Mouse (Mus musculus) embryonic facial prominence, embryonic 13.5 days (tissue): ENCODE data around the gene Gse1. TPM values are rescaled to one million over a fixed set of nuclear protein-coding genes. Genes with fewer than 3 reads are reported as not detected.

ENCODE experiments used
- ATAC-seq: fragments of 200-750 bp; cut with Nextera tagmentation; 2 replicates; pipeline ENCODE4 v1.8.0; 2017; ENCODE audit warnings: low read depth; ENCODE audit not compliant: insufficient number of reproducible peaks, insufficient read depth, low FRiP score, low TSS enrichment
- H3K27ac ChIP-seq: fragments of 300-500 bp; sonication (generic); 2 replicates; pipeline ENCODE4 v1.5.1; 2015; ENCODE audit warnings: moderate library complexity, mild to moderate bottlenecking, inconsistent platforms
- H3K27me3 ChIP-seq: fragments of 300-500 bp; sonication (generic); 2 replicates; pipeline ENCODE4 v1.6.1; 2015; ENCODE audit warnings: mild to moderate bottlenecking, inconsistent platforms
- H3K36me3 ChIP-seq: fragments of 300-500 bp; sonication (generic); 2 replicates; pipeline ENCODE4 v1.6.1; 2015; ENCODE audit warnings: mild to moderate bottlenecking, inconsistent platforms
- H3K4me1 ChIP-seq: fragments of 300-500 bp; sonication (generic); 2 replicates; pipeline ENCODE4 v1.6.1; 2015; ENCODE audit warnings: inconsistent platforms
- H3K4me2 ChIP-seq: fragments of 300-500 bp; sonication (generic); 2 replicates; pipeline ENCODE4 v1.6.1; 2015; ENCODE audit warnings: moderate library complexity, mild to moderate bottlenecking, inconsistent platforms
- H3K4me3 ChIP-seq: fragments of 300-500 bp; sonication (generic); 2 replicates; pipeline ENCODE4 v1.5.1; 2015; ENCODE audit warnings: mild to moderate bottlenecking, inconsistent platforms
- H3K9ac ChIP-seq: fragments of 300-500 bp; sonication (generic); 2 replicates; pipeline ENCODE4 v1.6.1; 2015; ENCODE audit warnings: mild to moderate bottlenecking, inconsistent platforms
- H3K9me3 ChIP-seq: fragments of 300-500 bp; sonication (generic); 2 replicates; pipeline ENCODE4 v1.6.1; 2016; ENCODE audit warnings: inconsistent platforms
- WGBS: fragments of 180-500 bp; shearing (Covaris S2); methylation state at CpG from one replicate; pipeline ENCODE4 v1.1.7; 2015; ENCODE audit warnings: mixed read lengths; 5-methylcytosine and 5-hydroxymethylcytosine counted together
- polyA plus RNA-seq: library from polyadenylated mRNA; unstranded; fragments of >200 nt; fragmentation: Nextera tagmentation; extraction: Ambion mirVana; gene quantifications from 2 replicates; pipeline ENCODE4 v1.2.1, GENCODE M21; 2015

Gse1 gene
- polyA plus RNA-seq, 1 experiment from 2014 or later = 8.6 TPM

DNA sequence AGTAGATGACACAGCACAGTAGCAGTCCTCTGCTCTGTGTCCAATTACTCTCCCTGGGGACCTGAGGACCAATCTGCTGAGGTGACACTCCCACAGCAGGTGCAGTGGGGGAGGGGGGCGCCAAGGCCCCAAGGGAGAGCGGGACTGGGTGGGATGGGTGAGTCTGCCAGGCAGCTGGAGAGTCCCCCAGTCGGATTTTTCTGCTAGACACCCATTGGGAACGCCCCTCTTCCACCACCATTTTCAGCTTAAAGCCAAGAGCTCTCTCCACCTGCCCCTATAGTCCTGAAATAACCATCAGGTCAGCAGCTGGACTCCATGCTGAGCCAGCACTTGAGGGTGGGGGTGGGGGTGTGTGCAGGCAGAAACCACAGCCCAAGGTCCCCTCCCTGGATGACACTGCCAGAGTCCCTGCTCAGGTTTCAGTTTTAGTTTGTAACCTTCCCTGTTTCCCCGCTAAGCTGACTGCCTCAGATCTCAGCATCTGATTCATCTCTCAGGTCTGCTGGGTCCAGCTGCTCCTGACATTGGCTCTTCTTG lies 208.3 kb downstream of the Gse1 start:
- Histone ChIP-seq H3K36me3 (no peaks in the 10 kb centered on the region), H3K9ac (no peak overlapping the region), H3K4me1 (peaks cover 76% of the 10 kb centered on the region), H3K9me3 (no peaks in the 10 kb centered on the region), H3K27me3 (0 out of 2 replicates have a peak, but pooled peaks cover 9% of the 10 kb centered on the region), H3K27ac (peak overlapping the region; percentile 41; the same call in 1 of the 2 replicates), H3K4me2 (no peak overlapping the region), H3K4me3 (no peak overlapping the region)
- no peak for ATAC-seq
- 50% methylated on average over 5 of the region's 5 CpGs for WGBS

DNA sequence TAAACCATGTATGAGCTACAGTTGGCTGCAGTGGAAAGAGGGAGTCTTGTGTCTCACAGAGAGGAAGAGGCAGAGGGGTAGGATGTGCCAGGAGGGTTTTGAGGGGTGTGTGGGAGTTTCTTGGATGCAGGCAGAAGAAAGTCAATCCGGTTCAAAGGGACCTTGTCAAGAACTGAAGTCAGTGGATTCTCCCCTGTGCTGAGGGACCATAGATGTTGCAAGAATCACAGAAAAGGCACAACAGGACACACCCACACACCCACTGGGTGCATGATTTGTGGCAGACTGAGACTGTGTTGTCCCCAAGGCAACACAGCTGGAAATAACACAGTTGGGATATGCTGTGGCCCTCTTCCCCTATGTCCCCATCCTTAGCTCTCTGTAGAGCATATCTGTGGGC lies 209.0 kb downstream of the Gse1 start:
- no peak for ATAC-seq
- Histone ChIP-seq H3K27ac (peak overlapping the region; percentile 41; the same call in 1 of the 2 replicates), H3K4me2 (no peak overlapping the region), H3K4me3 (no peak overlapping the region), H3K27me3 (0 out of 2 replicates have a peak, but pooled peaks cover 9% of the 10 kb centered on the region), H3K4me1 (peaks cover 81% of the 10 kb centered on the region), H3K9me3 (no peaks in the 10 kb centered on the region), H3K9ac (no peak overlapping the region), H3K36me3 (no peaks in the 10 kb centered on the region)
- WGBS = 76% methylated on average over 1 of the region's 1 CpGs

DNA sequence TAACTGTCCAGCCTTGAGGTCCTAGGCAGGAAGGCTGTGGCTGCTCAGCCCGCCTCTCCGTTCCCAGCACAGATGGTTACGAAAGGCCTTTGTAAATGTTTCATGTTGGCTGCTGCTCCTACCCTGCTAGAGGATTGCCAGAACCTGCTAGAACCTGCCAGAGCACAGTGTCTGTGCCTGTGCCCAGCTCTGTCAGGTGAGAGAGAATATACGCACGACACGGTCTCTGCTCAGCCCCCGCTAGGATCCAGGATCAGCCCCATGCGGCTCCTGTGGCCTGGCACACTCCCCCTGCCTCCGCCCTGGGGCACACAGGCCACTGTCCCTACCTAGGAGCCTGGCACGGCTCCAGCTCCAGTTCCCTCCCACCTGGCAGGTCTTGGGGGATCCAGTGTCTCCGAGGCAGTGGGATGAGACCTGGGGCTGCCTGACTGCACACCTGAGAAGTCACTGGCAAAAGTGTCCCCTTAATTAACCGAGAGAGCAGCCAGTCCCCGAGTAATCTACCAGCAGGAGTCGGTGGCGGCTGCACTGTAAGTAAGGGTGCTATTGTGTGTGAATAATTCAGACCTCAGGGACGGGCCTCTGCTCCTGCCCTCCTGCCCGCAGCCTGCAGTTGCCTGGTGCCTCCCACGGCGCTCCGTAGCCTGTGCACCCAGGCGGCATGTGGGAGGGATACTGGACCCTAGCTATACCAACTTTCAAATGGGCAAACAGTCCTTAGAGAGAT lies 209.6 kb downstream of the Gse1 start:
- H3K9ac ChIP-seq = peak overlapping the region; percentile 32; the same call in 1 of the 2 replicates
- H3K9me3 ChIP-seq = no peaks in the 10 kb centered on the region
- peaks cover 81% of the 10 kb centered on the region for H3K4me1 ChIP-seq
- WGBS = 56% methylated on average over 21 of the region's 21 CpGs
- peak overlapping the region; percentile 41; the same call in 1 of the 2 replicates for H3K27ac ChIP-seq
- H3K4me2 ChIP-seq = no peak overlapping the region
- H3K4me3 ChIP-seq = no peak overlapping the region
- 0 out of 2 replicates have a peak, but pooled peaks cover 9% of the 10 kb centered on the region for H3K27me3 ChIP-seq
- H3K36me3 ChIP-seq = no peaks in the 10 kb centered on the region
- no peak; the same call in 1 of the 2 replicates for ATAC-seq

DNA sequence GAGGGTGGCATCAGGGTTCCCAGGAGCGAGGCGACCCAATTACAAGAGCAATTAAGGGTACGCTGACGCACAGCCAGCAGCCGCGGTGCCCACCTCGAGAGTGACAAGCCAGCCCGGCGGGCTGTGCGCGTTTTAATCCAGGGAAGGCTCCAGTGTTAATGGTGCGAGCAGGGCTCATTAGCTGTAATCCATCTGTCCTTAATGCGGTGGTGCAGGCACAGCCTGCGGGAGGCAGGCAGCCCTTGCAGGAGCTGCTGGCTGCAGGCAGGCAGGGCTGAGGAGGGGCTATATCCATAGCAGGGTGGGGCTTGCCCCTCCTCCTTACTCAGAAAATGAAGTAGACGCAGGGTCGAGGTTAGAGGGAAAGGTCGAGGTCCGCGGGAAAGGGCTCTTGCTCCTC lies 211.1 kb downstream of the Gse1 start:
- WGBS = 8% methylated on average over 19 of the region's 19 CpGs

DNA sequence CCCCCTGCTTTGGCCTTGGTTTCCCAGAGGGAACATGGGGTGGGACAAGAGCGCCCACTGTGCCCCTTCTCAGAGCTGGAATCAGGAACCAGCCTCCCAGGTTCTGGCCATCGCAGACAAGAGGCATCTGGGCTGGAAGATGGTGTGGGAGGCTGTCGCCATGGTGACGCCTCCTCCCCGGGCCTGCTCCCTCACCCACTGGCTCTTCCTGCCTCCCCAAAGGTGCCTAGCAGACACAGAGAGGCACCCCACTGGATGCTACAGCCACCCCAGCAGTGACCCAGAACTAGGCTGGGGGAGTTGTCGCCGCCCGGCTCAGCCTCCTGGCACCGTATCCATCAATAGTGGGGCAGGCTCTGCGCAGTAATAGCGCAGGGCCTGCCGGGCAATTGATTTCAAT lies 212.5 kb downstream of the Gse1 start:
- H3K4me2 ChIP-seq = no peak overlapping the region
- no peaks in the 10 kb centered on the region for H3K9me3 ChIP-seq
- no peak overlapping the region for H3K9ac ChIP-seq
- no peak overlapping the region for H3K4me3 ChIP-seq
- 0 out of 2 replicates have a peak, but pooled peaks cover 9% of the 10 kb centered on the region for H3K27me3 ChIP-seq
- peaks cover 68% of the 10 kb centered on the region for H3K4me1 ChIP-seq
- ATAC-seq = no peak
- H3K36me3 ChIP-seq = no peaks in the 10 kb centered on the region
- no peak overlapping the region for H3K27ac ChIP-seq
- 68% methylated on average over 12 of the region's 12 CpGs for WGBS

More for the DNA sequence above, 211.1 kb downstream of the Gse1 start:
- H3K4me1 ChIP-seq = peaks cover 78% of the 10 kb centered on the region
- H3K9ac ChIP-seq = peak overlapping the region; percentile 44; the same call in 1 of the 2 replicates
- H3K36me3 ChIP-seq = no peaks in the 10 kb centered on the region
- 0 out of 2 replicates have a peak, but pooled peaks cover 9% of the 10 kb centered on the region for H3K27me3 ChIP-seq
- H3K4me3 ChIP-seq = no peak overlapping the region
- no peak overlapping the region for H3K27ac ChIP-seq
- ATAC-seq = no peak
- H3K9me3 ChIP-seq = no peaks in the 10 kb centered on the region
- H3K4me2 ChIP-seq = peak overlapping the region; percentile 34

DNA sequence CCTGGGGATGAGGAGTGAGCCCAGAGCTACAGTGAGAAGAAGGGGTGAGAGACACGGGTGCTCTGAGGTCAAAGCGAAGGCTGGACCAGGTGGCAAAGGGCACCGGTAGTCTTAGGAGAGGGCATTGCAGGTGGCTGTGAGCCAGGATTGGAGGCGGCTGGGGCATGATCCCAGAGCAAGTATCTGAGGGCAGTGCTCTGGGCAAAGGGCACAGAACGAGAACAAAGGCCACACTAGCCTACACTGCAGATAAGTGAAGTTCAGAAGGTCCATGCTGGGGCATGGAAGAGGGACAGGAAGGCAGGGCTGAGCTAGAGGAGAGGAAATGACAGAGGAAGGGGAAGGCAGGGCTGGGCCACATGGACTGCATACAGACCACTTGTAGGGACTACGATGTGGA lies 213.4 kb downstream of the Gse1 start:
- H3K27ac ChIP-seq = no peak overlapping the region; the same call in 1 of the 2 replicates
- no peak for ATAC-seq
- H3K9me3 ChIP-seq = no peaks in the 10 kb centered on the region
- peaks cover 63% of the 10 kb centered on the region for H3K4me1 ChIP-seq
- no peak overlapping the region for H3K4me2 ChIP-seq
- H3K4me3 ChIP-seq = no peak overlapping the region
- 77% methylated on average over 6 of the region's 6 CpGs for WGBS
- no peaks in the 10 kb centered on the region for H3K36me3 ChIP-seq
- no peak overlapping the region for H3K9ac ChIP-seq
- 0 out of 2 replicates have a peak, but pooled peaks cover 9% of the 10 kb centered on the region for H3K27me3 ChIP-seq

DNA sequence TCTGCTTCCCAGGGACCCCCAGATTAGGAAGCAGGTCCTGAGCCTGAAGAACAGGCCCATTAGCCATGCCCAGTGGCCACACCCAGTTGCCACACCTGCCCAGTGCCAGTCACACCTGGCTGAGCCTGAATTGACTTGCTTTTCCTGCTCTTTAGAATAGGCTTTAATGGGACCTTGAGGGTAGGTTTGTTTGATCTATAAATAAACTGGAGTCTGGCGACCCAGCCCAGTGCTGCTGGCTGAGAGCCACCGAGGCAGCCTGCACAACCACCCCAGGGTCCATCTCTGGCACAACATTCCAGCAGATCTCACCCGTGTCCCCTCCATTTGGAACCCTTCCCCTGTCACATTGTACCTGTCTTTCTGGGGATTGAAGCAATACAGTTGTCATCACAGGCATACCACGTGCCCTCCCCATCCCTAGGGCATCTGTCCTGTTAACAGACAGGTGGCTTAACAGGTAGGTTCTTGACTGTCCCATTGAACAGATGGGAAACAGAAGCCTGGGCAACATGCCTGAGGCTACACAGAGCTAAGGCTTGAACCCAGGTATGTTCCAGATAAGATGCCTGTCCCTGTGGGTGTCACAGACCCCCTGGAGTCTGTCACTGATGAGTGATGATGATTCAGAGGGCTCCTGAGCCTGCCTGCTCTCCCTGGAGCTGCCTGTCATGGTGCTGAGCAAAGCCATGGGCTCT lies 214.2 kb downstream of the Gse1 start:
- Histone ChIP-seq H3K27ac (no peak overlapping the region), H3K9ac (no peak overlapping the region), H3K4me1 (peaks cover 55% of the 10 kb centered on the region), H3K36me3 (no peaks in the 10 kb centered on the region), H3K4me3 (no peak overlapping the region), H3K4me2 (no peak overlapping the region), H3K9me3 (no peaks in the 10 kb centered on the region), H3K27me3 (0 out of 2 replicates have a peak, but pooled peaks cover 9% of the 10 kb centered on the region)
- ATAC-seq = no peak
- WGBS = 48% methylated on average over 4 of the region's 4 CpGs

DNA sequence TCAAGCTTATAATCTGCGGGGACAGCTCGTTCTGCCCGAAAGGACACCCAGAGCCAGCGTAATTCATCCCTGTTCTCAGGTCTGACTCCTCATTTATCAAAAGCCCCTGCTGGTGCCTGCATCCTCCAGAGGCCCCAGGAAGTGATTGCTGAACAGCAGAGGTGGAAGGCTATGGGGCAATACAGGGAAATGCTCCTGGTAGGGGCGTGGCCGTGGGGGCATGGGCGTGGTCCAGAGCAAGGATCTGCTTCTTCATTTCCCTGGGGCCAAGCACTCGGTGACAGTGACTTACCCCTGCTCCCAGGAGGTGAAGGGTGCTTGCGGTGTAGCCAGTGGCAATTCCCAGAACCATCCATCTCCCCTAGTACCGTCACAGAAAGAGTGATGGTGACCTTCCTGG lies 217.0 kb downstream of the Gse1 start:
- 0 out of 2 replicates have a peak, but pooled peaks cover 5% of the 10 kb centered on the region for H3K27me3 ChIP-seq
- H3K4me1 ChIP-seq = peaks cover 51% of the 10 kb centered on the region

DNA sequence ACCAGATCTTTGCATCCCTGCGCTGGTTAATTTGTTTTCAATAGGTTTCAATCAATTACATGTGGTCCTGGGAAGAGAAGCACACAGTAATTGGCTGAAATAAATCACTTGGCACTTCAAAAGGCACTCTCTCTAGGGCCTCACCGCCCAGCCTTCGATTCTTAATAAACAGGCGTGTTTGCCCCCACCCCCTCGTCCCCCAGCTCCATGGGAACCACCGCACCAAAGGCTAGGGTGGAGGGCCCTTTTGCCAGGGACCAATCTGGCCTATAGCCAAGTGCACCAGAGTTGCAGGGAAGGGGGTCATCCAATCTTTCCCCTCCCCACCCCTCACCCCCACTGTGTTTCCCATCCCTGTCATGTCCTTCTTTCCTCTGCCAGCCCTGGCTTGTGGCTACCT lies 219.9 kb downstream of the Gse1 start:
- Histone ChIP-seq H3K9ac (no peak overlapping the region), H3K4me3 (no peak overlapping the region), H3K27ac (no peak overlapping the region), H3K4me2 (no peak overlapping the region), H3K4me1 (peaks cover 26% of the 10 kb centered on the region), H3K27me3 (0 out of 2 replicates have a peak, but pooled peaks cover 6% of the 10 kb centered on the region), H3K9me3 (no peaks in the 10 kb centered on the region), H3K36me3 (no peaks in the 10 kb centered on the region)
- ATAC-seq = no peak
- 50% methylated on average over 6 of the region's 6 CpGs for WGBS

More for the DNA sequence above, 217.0 kb downstream of the Gse1 start:
- Histone ChIP-seq H3K9me3 (no peaks in the 10 kb centered on the region), H3K27ac (no peak overlapping the region), H3K4me2 (no peak overlapping the region), H3K4me3 (no peak overlapping the region), H3K36me3 (no peaks in the 10 kb centered on the region), H3K9ac (no peak overlapping the region)
- 64% methylated on average over 10 of the region's 10 CpGs for WGBS
- no peak for ATAC-seq

DNA sequence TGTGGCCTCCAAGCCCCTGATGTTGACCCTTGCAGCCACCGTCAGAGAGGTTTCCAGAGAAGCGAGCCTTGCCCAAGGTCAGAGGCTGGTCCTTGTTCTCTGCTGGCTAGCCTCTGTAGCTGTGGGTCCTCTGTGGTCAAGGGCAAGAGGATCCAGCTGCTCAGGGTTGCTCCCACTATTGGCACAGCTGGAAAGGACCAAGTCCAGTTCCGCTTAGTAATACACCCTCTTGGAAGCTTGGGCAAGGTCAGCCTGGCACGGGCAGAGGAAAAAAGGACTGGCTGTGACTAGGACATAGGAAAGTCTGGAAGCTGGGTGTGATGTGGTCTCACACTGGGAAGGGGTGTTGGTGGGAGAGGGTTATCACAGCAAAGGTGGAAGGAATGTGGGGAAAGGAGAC lies 220.9 kb downstream of the Gse1 start:
- Histone ChIP-seq H3K9me3 (no peaks in the 10 kb centered on the region), H3K4me2 (no peak overlapping the region), H3K4me1 (peaks cover 26% of the 10 kb centered on the region), H3K36me3 (no peaks in the 10 kb centered on the region), H3K27ac (0 out of 2 replicates have a peak overlapping the region, but pooled peaks have one; percentile 12), H3K4me3 (no peak overlapping the region), H3K9ac (no peak overlapping the region), H3K27me3 (0 out of 2 replicates have a peak, but pooled peaks cover 6% of the 10 kb centered on the region)
- WGBS = 78% methylated on average over 4 of the region's 4 CpGs
- ATAC-seq = no peak

DNA sequence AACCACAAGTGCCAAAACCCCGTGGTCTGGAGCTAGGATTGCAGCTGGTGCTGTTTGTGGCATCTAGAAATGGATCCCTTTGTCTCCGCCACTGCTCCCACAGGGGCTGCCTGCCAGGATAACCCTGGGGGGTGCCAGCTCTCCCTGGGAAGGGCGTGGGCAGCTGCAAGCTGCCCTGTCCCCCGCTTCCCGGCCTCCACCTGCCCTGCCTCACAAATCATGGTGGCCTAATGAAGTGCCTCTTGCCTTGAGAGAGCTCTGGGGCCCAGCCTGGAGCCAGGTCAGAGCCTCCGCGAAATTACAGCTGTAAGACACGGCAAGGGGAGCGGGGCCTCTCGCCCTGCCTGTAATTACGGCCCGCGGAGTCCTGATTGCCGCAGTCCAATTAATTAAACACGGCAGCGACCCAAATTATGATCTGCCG lies 221.4 kb downstream of the Gse1 start:
- 0 out of 2 replicates have a peak overlapping the region, but pooled peaks have one; percentile 12 for H3K27ac ChIP-seq
- peaks cover 28% of the 10 kb centered on the region for H3K4me1 ChIP-seq
- H3K9ac ChIP-seq = peak overlapping the region; percentile 28; the same call in 1 of the 2 replicates
- no peaks in the 10 kb centered on the region for H3K9me3 ChIP-seq
- H3K4me3 ChIP-seq = no peak overlapping the region
- no peak for ATAC-seq
- H3K4me2 ChIP-seq = peak overlapping the region; percentile 33
- no peaks in the 10 kb centered on the region for H3K36me3 ChIP-seq
- 4% methylated on average over 17 of the region's 17 CpGs for WGBS
- H3K27me3 ChIP-seq = 0 out of 2 replicates have a peak, but pooled peaks cover 6% of the 10 kb centered on the region
